In the genomic region with DNA sequence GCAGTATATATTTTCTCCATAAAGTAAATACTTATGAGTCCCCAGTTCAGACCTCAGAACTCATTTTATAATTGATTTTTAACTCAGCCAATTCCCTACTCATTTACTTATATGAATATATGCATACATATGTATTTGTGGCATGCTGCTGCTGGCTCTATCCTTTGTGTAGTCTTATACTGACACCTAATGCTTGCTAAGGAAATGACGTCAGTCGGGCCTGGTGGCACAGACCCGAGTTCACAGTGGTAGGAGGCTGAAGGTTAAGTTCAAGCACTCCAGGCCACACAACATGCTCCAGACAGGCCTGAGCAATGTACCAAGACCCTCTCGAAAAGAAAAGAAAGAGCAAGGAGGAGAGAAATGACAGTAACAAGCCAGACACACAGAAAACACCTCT, we compare ENCODE assay signal across 10 mouse cellular contexts. TPM values are rescaled to one million over a fixed set of nuclear protein-coding genes. Genes with fewer than 3 reads are reported as not detected.
DNase-seq lines count a peak whose midpoint lies in the region; ATAC-seq and TF ChIP-seq lines count a peak whose summit lies in the region.
"Had no signal": no experiment of that assay in that cellular context is flagged by ENCODE, and none has a peak within 500 bp of the region (broad histone marks: within the 10 kb centered on the region; RNA-seq: fewer than 3 reads in every experiment).

No protein-coding gene starts in this region.

- H3K27ac ChIP-seq in limb, embryonic 13.5 days = no peak overlapping the region
- no peak overlapping the region for H3K27ac ChIP-seq in limb, embryonic 10.5 days
- H3K27ac ChIP-seq in forebrain, postnatal 0 days (ENCODE audit: low read depth, low read length) = no peak overlapping the region
- no peak overlapping the region for H3K27ac ChIP-seq in neural tube, embryonic 13.5 days (replicated peaks)

- no peaks in the 10 kb centered on the region for H3K36me3 ChIP-seq in limb, embryonic 13.5 days
- H3K36me3 ChIP-seq in limb, embryonic 10.5 days = no peaks in the 10 kb centered on the region
- H3K36me3 ChIP-seq in forebrain, postnatal 0 days (ENCODE audit: insufficient read depth) = no peaks in the 10 kb centered on the region
- no peaks in the 10 kb centered on the region for H3K36me3 ChIP-seq in neural tube, embryonic 13.5 days

- H3K9me3 ChIP-seq in limb, embryonic 13.5 days = no peaks in the 10 kb centered on the region
- no peaks in the 10 kb centered on the region for H3K9me3 ChIP-seq in limb, embryonic 10.5 days (replicated peaks)
- no peaks in the 10 kb centered on the region for H3K9me3 ChIP-seq in forebrain, postnatal 0 days (ENCODE audit: low read length)
- H3K9me3 ChIP-seq in neural tube, embryonic 13.5 days = no peaks in the 10 kb centered on the region

- no peak overlapping the region for H3K4me3 ChIP-seq in limb, embryonic 13.5 days
- no peak overlapping the region for H3K4me3 ChIP-seq in limb, embryonic 10.5 days
- no peak overlapping the region for H3K4me3 ChIP-seq in forebrain, postnatal 0 days (ENCODE audit: low read depth, low read length)
- no peak overlapping the region for H3K4me3 ChIP-seq in neural tube, embryonic 13.5 days

- H3K4me1 ChIP-seq in limb, embryonic 13.5 days = no peaks in the 10 kb centered on the region
- no peaks in the 10 kb centered on the region; the same call in 1 of the 2 replicates for H3K4me1 ChIP-seq in limb, embryonic 10.5 days
- no peaks in the 10 kb centered on the region for H3K4me1 ChIP-seq in forebrain, postnatal 0 days (ENCODE audit: insufficient read depth)
- H3K4me1 ChIP-seq in neural tube, embryonic 13.5 days (replicated peaks) = no peaks in the 10 kb centered on the region

- TF ChIP-seq CTCF in forebrain, postnatal 0 days (IDR thresholded peaks at IDR 0.05; ENCODE audit: low read depth) = peak; percentile 64

- DNase-seq in limb, embryonic 10.5 days (ENCODE audit: low spot score) = no peak
- peak; percentile 25 for DNase-seq in MN1 (ENCODE audit: low spot score)
- DNase-seq in forebrain, postnatal 0 days = peak; percentile 37
- no peak for DNase-seq in frontal cortex, postnatal 36 days (ENCODE audit: low spot score in 2 of 2)
- no peak for DNase-seq in cerebellum, postnatal 4 days (ENCODE audit: low spot score in 2 of 2)
- no peak for DNase-seq in thymus, adult 18-20 months

- 53% methylated on average over 4 of the region's 4 CpGs for WGBS in limb, embryonic 13.5 days
- 64% methylated on average over 4 of the region's 4 CpGs for WGBS in limb, embryonic 10.5 days
- WGBS in forebrain, postnatal 0 days = 62% methylated on average over 4 of the region's 4 CpGs
- WGBS in neural tube, embryonic 13.5 days = 61% methylated on average over 4 of the region's 4 CpGs

- no peak overlapping the region for H3K9ac ChIP-seq in limb, embryonic 13.5 days
- no peak overlapping the region for H3K9ac ChIP-seq in forebrain, postnatal 0 days
- H3K9ac ChIP-seq in neural tube, embryonic 13.5 days = no peak overlapping the region

- peaks cover 9% of the 10 kb centered on the region for H3K27me3 ChIP-seq in limb, embryonic 13.5 days
- H3K27me3 ChIP-seq in limb, embryonic 10.5 days (ENCODE audit: low read depth, poor library complexity, severe bottlenecking) = no peaks in the 10 kb centered on the region
- no peaks in the 10 kb centered on the region for H3K27me3 ChIP-seq in forebrain, postnatal 0 days (ENCODE audit: insufficient read depth, low read length)
- H3K27me3 ChIP-seq in neural tube, embryonic 13.5 days = peaks cover 66% of the 10 kb centered on the region

- 0 out of 2 replicates have a peak, but pooled peaks have one; percentile 59 for ATAC-seq in limb, embryonic 13.5 days (ENCODE audit: low FRiP score, low read depth)
- peak; percentile 77 for ATAC-seq in forebrain, postnatal 0 days
- ATAC-seq in neural tube, embryonic 13.5 days (ENCODE audit: low read depth) = 0 out of 2 replicates have a peak, but pooled peaks have one; percentile 40

- no peak overlapping the region for H3K4me2 ChIP-seq in limb, embryonic 13.5 days (replicated peaks)
- no peak overlapping the region for H3K4me2 ChIP-seq in forebrain, postnatal 0 days (ENCODE audit: low read depth)
- H3K4me2 ChIP-seq in neural tube, embryonic 13.5 days = no peak overlapping the region

RNA-seq across cellular contexts. Expression of a gene that starts 7.4 kb away (rescaled TPM):
- polyA plus RNA-seq in limb, embryonic 13.5 days (2015; fragmentation: Nextera tagmentation; extraction: Ambion mirVana) = 29.3 and 29.9 TPM in 2 replicates
- 35.1 and 35.7 TPM in 2 replicates for polyA plus RNA-seq in limb, embryonic 10.5 days (2016; fragmentation: Nextera tagmentation; extraction: Ambion mirVana)
- total RNA-seq in forebrain, postnatal 0 days (2014; rRNA removed) = 74.3 and 93.6 TPM in 2 replicates
- 57.7 and 76.0 TPM in 2 replicates for polyA plus RNA-seq in forebrain, postnatal 0 days (2015; fragmentation: Nextera tagmentation; extraction: Ambion mirVana)
- 41.2 and 47.0 TPM in 2 replicates for polyA plus RNA-seq in neural tube, embryonic 13.5 days (2015; fragmentation: Nextera tagmentation; extraction: Ambion mirVana)

RNA-seq across cellular contexts. Expression of a gene that starts 45.1 kb away (rescaled TPM):
- 95.7 and 107 TPM in 2 replicates for polyA plus RNA-seq in limb, embryonic 13.5 days (2015; fragmentation: Nextera tagmentation; extraction: Ambion mirVana)
- polyA plus RNA-seq in limb, embryonic 10.5 days (2016; fragmentation: Nextera tagmentation; extraction: Ambion mirVana) = 48.7 and 61.1 TPM in 2 replicates
- 146 and 174 TPM in 2 replicates for total RNA-seq in forebrain, postnatal 0 days (2014; rRNA removed)
- 81.3 and 102 TPM in 2 replicates for polyA plus RNA-seq in forebrain, postnatal 0 days (2015; fragmentation: Nextera tagmentation; extraction: Ambion mirVana)
- 101 TPM in 2 replicates for polyA plus RNA-seq in neural tube, embryonic 13.5 days (2015; fragmentation: Nextera tagmentation; extraction: Ambion mirVana)

RNA-seq across cellular contexts. Expression of a gene that starts 52.2 kb away (rescaled TPM):
- polyA plus RNA-seq in limb, embryonic 13.5 days (2015; fragmentation: Nextera tagmentation; extraction: Ambion mirVana) = 0.04 TPM in 1 of 2 replicates, not detected in the other
- polyA plus RNA-seq in limb, embryonic 10.5 days (2016; fragmentation: Nextera tagmentation; extraction: Ambion mirVana) = not detected in 2 replicates
- total RNA-seq in forebrain, postnatal 0 days (2014; rRNA removed) = not detected in 2 replicates
- 0.06 and 0.13 TPM in 2 replicates for polyA plus RNA-seq in forebrain, postnatal 0 days (2015; fragmentation: Nextera tagmentation; extraction: Ambion mirVana)
- 0.13 and 0.15 TPM in 2 replicates for polyA plus RNA-seq in neural tube, embryonic 13.5 days (2015; fragmentation: Nextera tagmentation; extraction: Ambion mirVana)
- total RNA-seq: left cerebral cortex, adult 8-10 months had no signal
- polyA plus RNA-seq: gonadal fat pad, adult 2 months had no signal

Comparison
In these comparisons a context has a peak if more than half of its experiments do, and no peak if none do; other contexts are left out.
1. DNase-seq: peak in MN1 (single experiment) and forebrain, postnatal 0 days (single experiment); none in limb, embryonic 10.5 days (single experiment), frontal cortex, postnatal 36 days (0 of 2), cerebellum, postnatal 4 days (0 of 2) and thymus, adult 18-20 months (0 of 2).
2. Peak in every context shown above with its lines, with median percentiles within 50 percentile points of each other: ATAC-seq.